Mouse (Mus musculus): ENCODE measurements at regions not wholly inside any gene's neighbourhood (a gene's known extent, or its start where the extent isn't known, plus 50 kb on each side); places are given as distances from the start of the nearest gene placed in this dataset.

DNA sequence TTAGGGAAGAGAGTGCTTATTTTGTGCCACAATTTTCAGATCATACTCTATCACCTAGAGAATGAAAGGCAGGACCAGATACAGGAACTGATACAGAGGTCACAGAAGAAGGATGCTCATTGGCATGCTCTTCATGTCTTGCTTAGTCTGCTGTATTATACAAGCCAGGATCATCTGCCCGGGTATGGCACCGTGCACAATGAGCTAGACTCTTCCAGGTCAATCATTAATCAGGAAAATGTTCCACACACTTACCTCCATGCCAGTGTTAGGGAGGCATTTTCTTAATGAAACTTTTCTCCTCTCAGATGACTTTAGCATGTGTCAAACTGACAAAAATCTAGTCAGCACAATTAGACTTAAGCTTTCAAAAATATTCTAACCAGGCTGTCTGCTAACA, 502.7 kb upstream of the Adamts5 start:
- WGBS = 80% methylated on average over 2 of the region's 2 CpGs
- no peaks in the 10 kb centered on the region for H3K36me3 ChIP-seq
- no peak overlapping the region for H3K4me2 ChIP-seq (replicated peaks)
- no peak overlapping the region for H3K27ac ChIP-seq (replicated peaks)
- H3K27me3 ChIP-seq = no peaks in the 10 kb centered on the region
- no peak overlapping the region for H3K9ac ChIP-seq
- H3K4me1 ChIP-seq = no peaks in the 10 kb centered on the region
- H3K9me3 ChIP-seq (replicated peaks) = no peaks in the 10 kb centered on the region
- no peak overlapping the region for H3K4me3 ChIP-seq (replicated peaks)
- ATAC-seq (ENCODE audit: insufficient number of reproducible peaks, low FRiP score, low TSS enrichment, low read depth) = no peak

DNA sequence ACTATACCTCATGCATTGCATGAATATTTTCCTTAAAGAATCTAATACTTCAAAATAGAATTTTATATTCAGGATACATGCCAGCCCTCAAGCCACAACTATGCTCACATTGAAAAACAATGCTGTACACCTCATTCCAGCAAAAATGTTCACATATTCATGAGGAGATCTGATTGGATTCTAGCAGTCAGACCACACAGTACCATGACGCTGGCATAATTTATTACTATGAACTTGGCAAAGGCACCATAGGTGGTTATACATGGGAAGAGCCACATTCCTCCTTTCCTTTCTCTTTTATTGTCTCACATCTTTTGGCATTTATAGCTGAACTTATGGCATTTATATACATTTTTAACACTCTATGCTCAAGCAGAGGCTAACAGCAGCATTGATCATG, 499.8 kb upstream of the Adamts5 start:
- Histone ChIP-seq H3K4me1 (no peaks in the 10 kb centered on the region), H3K27ac (replicated peaks) (no peak overlapping the region), H3K4me2 (replicated peaks) (no peak overlapping the region), H3K36me3 (no peaks in the 10 kb centered on the region), H3K9ac (no peak overlapping the region), H3K9me3 (replicated peaks) (no peaks in the 10 kb centered on the region), H3K4me3 (replicated peaks) (no peak overlapping the region), H3K27me3 (no peaks in the 10 kb centered on the region)
- no peak for ATAC-seq (ENCODE audit: insufficient number of reproducible peaks, low FRiP score, low TSS enrichment, low read depth)
- WGBS = 62% methylated on average over 1 of the region's 1 CpGs

DNA sequence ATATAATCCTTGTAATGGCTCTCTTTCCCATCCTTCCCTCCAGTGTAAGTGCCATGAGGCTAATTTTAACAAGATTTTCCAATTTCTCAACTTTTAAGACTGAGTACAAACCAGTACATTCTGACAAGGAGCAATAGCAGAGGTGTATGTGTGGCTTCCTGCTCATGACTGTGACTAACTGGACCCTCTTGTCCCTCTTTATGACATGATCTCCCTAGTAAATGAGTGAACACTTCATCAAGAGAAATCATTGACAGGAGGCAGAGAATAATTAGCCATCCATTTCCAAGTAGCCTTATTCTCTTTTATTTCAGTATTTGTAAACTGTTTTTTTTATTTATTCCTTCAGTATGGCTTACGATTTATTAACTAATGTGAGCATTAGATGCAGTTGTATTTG, 497.7 kb upstream of the Adamts5 start:
- no peaks in the 10 kb centered on the region for H3K36me3 ChIP-seq
- no peak overlapping the region for H3K27ac ChIP-seq (replicated peaks)
- H3K9ac ChIP-seq = no peak overlapping the region
- H3K27me3 ChIP-seq = no peaks in the 10 kb centered on the region
- no peak overlapping the region for H3K4me3 ChIP-seq (replicated peaks)
- no peaks in the 10 kb centered on the region for H3K9me3 ChIP-seq (replicated peaks)
- no peaks in the 10 kb centered on the region for H3K4me1 ChIP-seq
- H3K4me2 ChIP-seq (replicated peaks) = no peak overlapping the region
- 98% methylated on average over 1 of the region's 1 CpGs for WGBS
- no peak for ATAC-seq (ENCODE audit: insufficient number of reproducible peaks, low FRiP score, low TSS enrichment, low read depth)

DNA sequence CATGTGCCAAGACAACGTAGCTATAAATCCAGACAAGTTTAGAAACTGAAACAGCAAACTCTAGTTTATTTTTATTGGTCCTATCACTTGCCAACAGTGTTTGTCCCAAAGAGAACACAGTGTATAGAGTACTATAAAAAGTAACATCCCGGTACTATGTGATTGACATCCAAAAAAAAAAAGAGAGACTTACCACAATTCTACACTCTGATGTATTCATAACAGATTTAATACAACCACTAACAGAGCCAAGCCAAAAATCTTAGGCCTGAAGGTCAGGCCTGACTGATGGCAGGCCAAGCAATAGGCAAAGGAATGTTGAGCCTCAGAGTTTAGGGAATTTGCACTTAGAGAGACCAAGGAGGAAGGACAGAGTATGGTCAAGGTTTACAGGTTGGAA, 495.9 kb upstream of the Adamts5 start:
- Histone ChIP-seq H3K27me3 (no peaks in the 10 kb centered on the region), H3K27ac (replicated peaks) (no peak overlapping the region), H3K36me3 (no peaks in the 10 kb centered on the region), H3K4me1 (no peaks in the 10 kb centered on the region), H3K4me3 (replicated peaks) (no peak overlapping the region), H3K9ac (no peak overlapping the region), H3K4me2 (replicated peaks) (no peak overlapping the region), H3K9me3 (replicated peaks) (no peaks in the 10 kb centered on the region)
- no peak for ATAC-seq (ENCODE audit: insufficient number of reproducible peaks, low FRiP score, low TSS enrichment, low read depth)
- 59% methylated on average over 2 of the region's 2 CpGs for WGBS

DNA sequence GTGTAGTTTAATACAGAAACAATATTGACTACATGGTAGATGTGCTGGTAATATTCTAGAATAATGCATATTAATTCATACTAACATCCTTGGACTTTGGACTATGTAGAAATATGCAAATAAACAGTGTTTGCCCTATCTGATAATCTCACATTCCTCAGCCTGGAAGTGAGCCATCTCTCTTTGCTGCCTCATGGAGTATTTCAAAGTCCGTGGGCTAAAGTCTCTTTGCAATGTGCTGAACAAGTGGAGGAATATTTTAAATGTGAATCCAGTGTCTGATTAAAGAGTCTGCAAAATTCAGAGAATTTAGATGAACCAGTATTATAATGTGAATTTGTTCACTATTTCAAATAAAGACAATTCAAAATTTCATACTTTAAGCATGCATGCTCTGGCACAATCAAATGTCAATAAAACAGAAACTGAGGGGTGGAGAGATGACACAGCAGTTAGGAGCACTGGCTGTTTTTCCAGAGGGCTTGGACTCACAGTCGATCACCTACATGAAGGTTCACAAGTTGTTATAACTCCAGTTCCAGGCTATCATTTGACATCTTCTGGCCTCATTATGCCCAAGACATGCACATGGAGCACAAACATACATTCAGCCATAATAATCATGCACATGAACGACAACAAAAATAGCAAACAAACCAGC, 487.6 kb upstream of the Adamts5 start:
- H3K36me3 ChIP-seq = no peaks in the 10 kb centered on the region
- H3K9me3 ChIP-seq (replicated peaks) = no peaks in the 10 kb centered on the region
- no peak overlapping the region for H3K27ac ChIP-seq (replicated peaks)
- ATAC-seq (ENCODE audit: insufficient number of reproducible peaks, low FRiP score, low TSS enrichment, low read depth) = no peak
- no peak overlapping the region for H3K9ac ChIP-seq
- no peaks in the 10 kb centered on the region for H3K27me3 ChIP-seq
- WGBS = 64% methylated on average over 3 of the region's 3 CpGs
- no peak overlapping the region for H3K4me3 ChIP-seq (replicated peaks)
- H3K4me1 ChIP-seq = no peaks in the 10 kb centered on the region
- H3K4me2 ChIP-seq (replicated peaks) = no peak overlapping the region

DNA sequence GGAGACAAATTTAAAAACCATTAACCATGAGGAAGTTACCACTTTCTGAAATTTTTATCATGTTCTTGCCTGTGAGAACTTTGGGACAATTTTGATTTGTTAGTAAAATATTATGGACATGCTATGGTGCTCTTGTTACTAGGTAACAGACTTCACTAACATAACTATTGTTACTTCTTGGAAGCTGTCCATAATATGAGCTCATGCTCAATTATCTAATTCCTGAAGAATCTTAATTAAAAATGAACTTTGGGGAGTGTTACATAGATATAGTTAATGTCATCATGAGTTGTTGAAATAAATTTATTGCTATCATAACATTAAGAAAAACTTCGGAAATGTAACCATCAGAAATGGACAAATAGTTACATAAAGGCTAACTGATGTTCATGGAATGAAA, 486.5 kb upstream of the Adamts5 start:
- Histone ChIP-seq H3K27me3 (no peaks in the 10 kb centered on the region), H3K4me1 (no peaks in the 10 kb centered on the region), H3K9me3 (replicated peaks) (no peaks in the 10 kb centered on the region), H3K4me2 (replicated peaks) (no peak overlapping the region), H3K27ac (replicated peaks) (no peak overlapping the region), H3K36me3 (no peaks in the 10 kb centered on the region), H3K9ac (no peak overlapping the region), H3K4me3 (replicated peaks) (no peak overlapping the region)
- WGBS = 84% methylated on average over 1 of the region's 1 CpGs
- ATAC-seq (ENCODE audit: insufficient number of reproducible peaks, low FRiP score, low TSS enrichment, low read depth) = no peak

DNA sequence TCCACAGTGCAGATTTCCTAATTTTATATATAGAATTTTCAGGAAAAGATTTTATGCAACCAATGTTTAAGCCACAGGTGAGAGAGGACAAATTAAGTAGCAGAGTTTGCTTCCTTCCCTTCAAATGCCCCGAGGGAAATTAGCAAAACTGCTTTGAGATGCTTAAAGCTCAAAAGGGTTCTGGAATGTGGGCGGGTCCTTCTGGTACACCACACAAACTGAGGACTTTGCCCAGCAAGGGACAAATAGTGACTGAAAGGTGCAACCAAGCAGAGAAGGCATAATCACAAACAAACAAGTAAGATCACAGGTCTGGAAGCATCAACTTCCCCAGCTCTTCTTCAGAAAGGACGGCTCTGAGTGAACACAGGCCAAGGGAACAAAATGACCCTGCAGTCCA, 476.4 kb upstream of the Adamts5 start:
- Histone ChIP-seq H3K36me3 (no peaks in the 10 kb centered on the region), H3K27ac (replicated peaks) (no peak overlapping the region), H3K4me1 (no peaks in the 10 kb centered on the region), H3K9ac (no peak overlapping the region), H3K9me3 (replicated peaks) (no peaks in the 10 kb centered on the region), H3K4me3 (replicated peaks) (no peak overlapping the region), H3K4me2 (replicated peaks) (no peak overlapping the region), H3K27me3 (no peaks in the 10 kb centered on the region)
- ATAC-seq (ENCODE audit: insufficient number of reproducible peaks, low FRiP score, low TSS enrichment, low read depth) = no peak
- WGBS = 33% methylated on average over 3 of the region's 3 CpGs

DNA sequence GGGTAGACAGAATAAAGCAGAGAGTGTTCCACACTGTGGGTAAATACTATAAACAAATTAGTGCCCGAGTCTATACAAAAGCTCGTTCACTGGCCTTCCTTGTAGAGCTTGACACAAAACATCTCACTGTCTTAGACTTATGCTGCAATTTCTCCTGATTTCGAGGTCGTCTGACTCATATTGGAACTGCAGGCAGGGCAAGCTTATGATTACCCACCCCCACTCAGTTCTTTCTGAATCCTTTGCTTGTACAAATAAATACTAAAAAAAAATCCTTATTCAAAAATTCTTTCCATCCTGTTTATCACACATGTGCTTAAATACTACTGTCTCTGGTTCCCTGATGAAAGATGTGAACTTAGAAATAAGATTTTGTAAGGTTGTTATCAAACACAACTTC, 470.0 kb upstream of the Adamts5 start:
- Histone ChIP-seq H3K4me1 (no peaks in the 10 kb centered on the region), H3K27ac (replicated peaks) (no peak overlapping the region), H3K9me3 (replicated peaks) (no peaks in the 10 kb centered on the region), H3K27me3 (no peaks in the 10 kb centered on the region), H3K4me2 (replicated peaks) (no peak overlapping the region), H3K36me3 (no peaks in the 10 kb centered on the region), H3K4me3 (replicated peaks) (no peak overlapping the region), H3K9ac (no peak overlapping the region)
- no peak for ATAC-seq (ENCODE audit: insufficient number of reproducible peaks, low FRiP score, low TSS enrichment, low read depth)
- WGBS = 67% methylated on average over 4 of the region's 4 CpGs

DNA sequence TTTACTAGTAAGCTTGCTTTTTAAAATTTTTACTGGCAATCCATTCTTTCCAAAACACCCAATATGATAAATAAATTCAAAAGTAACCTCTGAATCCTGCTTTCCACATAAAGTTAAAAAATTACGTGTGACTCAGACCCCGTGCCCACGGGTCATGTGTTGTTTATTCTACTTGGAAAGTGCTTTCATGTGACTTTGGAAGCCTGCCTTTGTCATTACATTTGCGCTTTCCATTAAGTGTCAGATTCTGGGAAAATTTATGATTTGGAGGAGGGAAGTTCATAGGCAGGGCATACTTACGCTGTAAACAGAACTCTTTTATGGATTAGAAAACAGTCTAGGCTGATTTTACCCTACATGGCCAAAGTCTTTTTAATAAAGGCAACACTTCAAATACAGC, 466.8 kb upstream of the Adamts5 start:
- Histone ChIP-seq H3K9me3 (replicated peaks) (no peaks in the 10 kb centered on the region), H3K4me1 (no peaks in the 10 kb centered on the region), H3K4me2 (replicated peaks) (no peak overlapping the region), H3K27ac (replicated peaks) (no peak overlapping the region), H3K9ac (no peak overlapping the region), H3K36me3 (no peaks in the 10 kb centered on the region), H3K4me3 (replicated peaks) (no peak overlapping the region), H3K27me3 (no peaks in the 10 kb centered on the region)
- no peak for ATAC-seq (ENCODE audit: insufficient number of reproducible peaks, low FRiP score, low TSS enrichment, low read depth)
- 82% methylated on average over 5 of the region's 5 CpGs for WGBS

DNA sequence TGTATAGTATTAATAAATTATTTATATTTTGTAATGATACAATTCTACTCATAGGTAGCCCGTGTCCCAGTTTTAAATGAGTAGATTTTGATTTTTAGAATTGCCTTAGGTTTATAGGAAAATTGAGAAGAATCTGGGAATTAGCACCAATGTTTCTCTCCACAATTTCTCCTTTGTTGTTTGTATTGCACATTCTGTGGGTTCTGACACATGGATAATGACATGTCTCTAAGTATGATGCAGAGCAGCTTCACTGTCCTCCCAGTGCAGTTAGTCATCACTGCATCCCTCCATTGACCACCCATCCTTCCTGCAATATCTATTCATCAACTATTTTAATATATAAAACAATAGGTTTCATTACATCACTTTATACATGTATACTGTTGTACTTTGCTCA, 464.6 kb upstream of the Adamts5 start:
- Histone ChIP-seq H3K27ac (replicated peaks) (no peak overlapping the region), H3K9me3 (replicated peaks) (no peaks in the 10 kb centered on the region), H3K4me1 (no peaks in the 10 kb centered on the region), H3K36me3 (no peaks in the 10 kb centered on the region), H3K27me3 (no peaks in the 10 kb centered on the region), H3K4me3 (replicated peaks) (no peak overlapping the region), H3K9ac (no peak overlapping the region), H3K4me2 (replicated peaks) (no peak overlapping the region)
- 81% methylated on average over 1 of the region's 1 CpGs for WGBS
- ATAC-seq (ENCODE audit: insufficient number of reproducible peaks, low FRiP score, low TSS enrichment, low read depth) = no peak

DNA sequence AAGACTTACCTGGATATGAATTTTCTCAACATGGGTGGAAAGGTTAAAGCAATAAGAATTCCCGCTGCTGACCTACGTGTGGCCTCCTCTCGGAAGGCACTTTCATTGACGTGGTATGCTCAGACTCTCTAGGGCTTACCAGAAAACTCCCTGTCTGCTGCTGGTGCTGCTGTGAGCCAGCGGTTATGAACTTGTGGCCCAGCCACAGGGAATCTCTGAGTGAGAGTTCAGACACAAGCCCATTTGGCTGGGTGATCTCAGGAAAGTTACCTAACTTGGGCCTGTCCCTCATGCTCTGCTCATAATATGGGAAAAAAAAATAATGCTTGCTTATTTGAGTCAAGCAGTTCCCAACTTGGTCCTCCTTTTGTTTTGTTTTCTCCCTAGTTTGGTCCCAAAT, 459.5 kb upstream of the Adamts5 start:
- Histone ChIP-seq H3K4me1 (no peaks in the 10 kb centered on the region), H3K9me3 (replicated peaks) (no peaks in the 10 kb centered on the region), H3K9ac (no peak overlapping the region), H3K4me3 (replicated peaks) (no peak overlapping the region), H3K27me3 (no peaks in the 10 kb centered on the region), H3K27ac (replicated peaks) (no peak overlapping the region), H3K4me2 (replicated peaks) (no peak overlapping the region), H3K36me3 (no peaks in the 10 kb centered on the region)
- ATAC-seq (ENCODE audit: insufficient number of reproducible peaks, low FRiP score, low TSS enrichment, low read depth) = no peak
- WGBS = 89% methylated on average over 5 of the region's 5 CpGs

DNA sequence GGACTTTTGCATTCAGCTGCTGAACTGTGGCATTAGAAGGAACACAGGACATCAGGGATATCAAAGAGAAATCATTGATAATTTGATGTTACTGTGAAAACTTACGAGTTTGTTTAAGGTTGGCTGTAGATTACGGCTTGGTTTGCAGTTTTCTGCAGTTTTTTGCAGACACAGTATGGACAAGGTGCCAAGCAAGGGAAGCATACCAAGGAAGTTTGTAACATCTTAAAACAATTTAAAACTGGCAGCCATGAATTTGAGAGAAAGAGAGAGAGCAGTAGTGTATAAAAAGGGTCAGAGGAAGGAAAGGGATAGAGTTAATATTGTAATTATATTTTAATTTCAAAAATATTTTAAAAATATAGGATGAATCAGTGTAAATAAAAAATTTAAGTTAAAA, 453.4 kb upstream of the Adamts5 start:
- H3K27ac ChIP-seq (replicated peaks) = no peak overlapping the region
- H3K4me3 ChIP-seq (replicated peaks) = no peak overlapping the region
- H3K9ac ChIP-seq = no peak overlapping the region
- no peaks in the 10 kb centered on the region for H3K4me1 ChIP-seq
- no peaks in the 10 kb centered on the region for H3K9me3 ChIP-seq (replicated peaks)
- H3K4me2 ChIP-seq (replicated peaks) = no peak overlapping the region
- 45% methylated on average over 2 of the region's 2 CpGs for WGBS
- no peaks in the 10 kb centered on the region for H3K27me3 ChIP-seq
- H3K36me3 ChIP-seq = no peaks in the 10 kb centered on the region
- no peak for ATAC-seq (ENCODE audit: insufficient number of reproducible peaks, low FRiP score, low TSS enrichment, low read depth)
